Comparison of ENCODE assay signal across 8 mouse cellular contexts in the genomic region with DNA sequence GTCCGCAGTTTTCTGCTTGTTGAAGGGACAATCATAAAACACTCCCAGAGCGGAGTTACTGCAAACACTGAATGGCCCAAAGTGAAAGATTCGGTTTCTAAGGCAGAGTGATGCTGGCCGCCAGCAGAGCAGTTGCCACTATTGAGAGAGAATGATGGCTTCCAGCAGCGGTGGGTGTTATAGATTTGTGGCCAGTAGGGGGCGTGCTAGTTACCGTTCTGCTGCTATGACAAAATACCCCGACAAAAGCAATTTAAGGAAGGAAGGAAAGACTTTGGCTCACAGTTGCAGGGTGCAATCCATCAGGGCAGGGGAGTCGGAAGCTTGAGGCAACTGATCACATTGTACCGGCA.
DNase-seq lines count a peak whose midpoint lies in the region; ATAC-seq and TF ChIP-seq lines count a peak whose summit lies in the region.

No protein-coding gene starts in this region.

- no peak overlapping the region for H3K4me3 ChIP-seq in left cerebral cortex, adult 2 months
- no peak overlapping the region; the same call in 1 of the 2 replicates for H3K4me3 ChIP-seq in forebrain, embryonic 15.5 days
- H3K4me3 ChIP-seq in kidney, embryonic 14.5 days (ENCODE audit: low read length): peak overlapping the region; percentile 30; the same call in 1 of the 2 replicates
- no peak overlapping the region for H3K4me3 ChIP-seq in lung, embryonic 15.5 days
- no peak overlapping the region for H3K4me3 ChIP-seq in small intestine, adult 2 months (ENCODE audit: low read depth, low read length)

- H3K27ac ChIP-seq in left cerebral cortex, adult 2 months: no peak overlapping the region
- H3K27ac ChIP-seq in forebrain, embryonic 15.5 days (replicated peaks): no peak overlapping the region
- H3K27ac ChIP-seq in kidney, embryonic 14.5 days (ENCODE audit: low read depth, low read length): peak overlapping the region; percentile 78
- peak overlapping the region; percentile 87 for H3K27ac ChIP-seq in lung, embryonic 15.5 days
- H3K27ac ChIP-seq in small intestine, adult 2 months (ENCODE audit: insufficient read depth, low read depth, low read length): peak overlapping the region; percentile 61; the same call in 1 of the 2 replicates

- 36% methylated on average over 10 of the region's 10 CpGs for WGBS in forebrain, embryonic 15.5 days
- 32% methylated on average over 10 of the region's 10 CpGs for WGBS in kidney, embryonic 14.5 days
- WGBS in lung, embryonic 15.5 days: 26% methylated on average over 10 of the region's 10 CpGs
- WGBS in small intestine, adult 2 months: 38% methylated on average over 10 of the region's 10 CpGs

- no peak overlapping the region for H3K9ac ChIP-seq in forebrain, embryonic 15.5 days (replicated peaks)
- H3K9ac ChIP-seq in kidney, embryonic 14.5 days (ENCODE audit: low read depth, low read length): no peak overlapping the region
- no peak overlapping the region for H3K9ac ChIP-seq in lung, embryonic 15.5 days

- peaks cover 12% of the 10 kb centered on the region for H3K4me1 ChIP-seq in forebrain, embryonic 15.5 days
- H3K4me1 ChIP-seq in kidney, embryonic 14.5 days (ENCODE audit: control insufficient read depth, insufficient read depth, low read length): peaks cover 11% of the 10 kb centered on the region; the same call in 1 of the 2 replicates
- peaks cover 23% of the 10 kb centered on the region for H3K4me1 ChIP-seq in lung, embryonic 15.5 days
- peaks cover 37% of the 10 kb centered on the region for H3K4me1 ChIP-seq in small intestine, adult 2 months (ENCODE audit: control insufficient read depth, insufficient read depth, insufficient read length, low read length)

- TF ChIP-seq CTCF in left cerebral cortex, adult 2 months (IDR thresholded peaks at IDR 0.05): peak; percentile 46
- peak; percentile 57; the same call in 1 of the 2 replicates for TF ChIP-seq CTCF in small intestine, adult 2 months (IDR thresholded peaks at IDR 0.05; ENCODE audit: extremely low read depth, insufficient read length, insufficient replicate concordance, low read depth, low read length)

- no peaks in the 10 kb centered on the region for H3K9me3 ChIP-seq in forebrain, embryonic 15.5 days
- peaks cover 3% of the 10 kb centered on the region; the same call in 1 of the 2 replicates for H3K9me3 ChIP-seq in kidney, embryonic 14.5 days (ENCODE audit: control insufficient read depth, low read length)
- no peaks in the 10 kb centered on the region for H3K9me3 ChIP-seq in lung, embryonic 15.5 days

- peak in 1 of 2 experiments; percentile 17 for DNase-seq in left cerebral cortex, adult 2 months (ENCODE audit: extremely low spot score in 1 of 2, low spot score in 2 of 2)
- DNase-seq in left cerebral cortex, adult 8-10 months (ENCODE audit: low spot score in 2 of 2): no peak
- DNase-seq in adrenal gland, postnatal 25 days: peak; percentile 10
- no peak for DNase-seq in gastrocnemius, postnatal 25 days

- no peak for ATAC-seq in forebrain, embryonic 15.5 days (replicated peaks)
- ATAC-seq in kidney, embryonic 14.5 days (ENCODE audit: low FRiP score, low TSS enrichment): no peak
- ATAC-seq in lung, embryonic 15.5 days (ENCODE audit: borderline replicate concordance, extremely low read depth, low FRiP score, low TSS enrichment): peak; percentile 17; the same call in 1 of the 2 replicates

- H3K27me3 ChIP-seq in forebrain, embryonic 15.5 days: no peaks in the 10 kb centered on the region
- no peaks in the 10 kb centered on the region for H3K27me3 ChIP-seq in kidney, embryonic 14.5 days (ENCODE audit: control insufficient read depth, insufficient read depth, low read length)
- H3K27me3 ChIP-seq in lung, embryonic 15.5 days: no peaks in the 10 kb centered on the region; the same call in 1 of the 2 replicates
- no peaks in the 10 kb centered on the region for H3K27me3 ChIP-seq in small intestine, adult 2 months (ENCODE audit: control insufficient read depth, insufficient read depth, low read length)

- H3K4me2 ChIP-seq in forebrain, embryonic 15.5 days (replicated peaks): peak overlapping the region; percentile 60
- H3K4me2 ChIP-seq in kidney, embryonic 14.5 days (replicated peaks; ENCODE audit: low read depth, low read length): peak overlapping the region; percentile 56
- H3K4me2 ChIP-seq in lung, embryonic 15.5 days: peak overlapping the region; percentile 46

- TF ChIP-seq POLR2A in small intestine, adult 2 months (IDR thresholded peaks at IDR 0.05; ENCODE audit: low read depth, low read length): no peak

- no peaks in the 10 kb centered on the region for H3K36me3 ChIP-seq in forebrain, embryonic 15.5 days
- no peaks in the 10 kb centered on the region for H3K36me3 ChIP-seq in kidney, embryonic 14.5 days (ENCODE audit: control insufficient read depth, insufficient read depth, low read length)
- no peaks in the 10 kb centered on the region for H3K36me3 ChIP-seq in lung, embryonic 15.5 days
- no peaks in the 10 kb centered on the region for H3K36me3 ChIP-seq in small intestine, adult 2 months (ENCODE audit: control insufficient read depth, insufficient read depth, low read length)

- intact Hi-C loops in left cerebral cortex, adult 2 months (cut with DNase I): loop anchor here (1.0 to 2.0 kb wide), 2 partner anchors 60 to 115 kb away; no protein-coding TSS in a partner anchor

Comparison
In these comparisons a context has a peak if more than half of its experiments do, and no peak if none do; other contexts are left out.
1. H3K27ac ChIP-seq: peak in kidney, embryonic 14.5 days (single experiment), lung, embryonic 15.5 days (single experiment) and small intestine, adult 2 months (single experiment); none in left cerebral cortex, adult 2 months (single experiment) and forebrain, embryonic 15.5 days (single experiment).
2. Peak in every context shown above with its lines, with median percentiles within 50 percentile points of each other: H3K4me2 ChIP-seq.